Mouse (Mus musculus): ENCODE measurements at regions not wholly inside any gene's neighbourhood (a gene's known extent, or its start where the extent isn't known, plus 50 kb on each side); places are given as distances from the start of the nearest gene placed in this dataset.
"Not testable (repeated sequence)": the region's sequence is repeated elsewhere in the genome, so short reads cannot be mapped to it uniquely, and the experiment has no call there.

DNA sequence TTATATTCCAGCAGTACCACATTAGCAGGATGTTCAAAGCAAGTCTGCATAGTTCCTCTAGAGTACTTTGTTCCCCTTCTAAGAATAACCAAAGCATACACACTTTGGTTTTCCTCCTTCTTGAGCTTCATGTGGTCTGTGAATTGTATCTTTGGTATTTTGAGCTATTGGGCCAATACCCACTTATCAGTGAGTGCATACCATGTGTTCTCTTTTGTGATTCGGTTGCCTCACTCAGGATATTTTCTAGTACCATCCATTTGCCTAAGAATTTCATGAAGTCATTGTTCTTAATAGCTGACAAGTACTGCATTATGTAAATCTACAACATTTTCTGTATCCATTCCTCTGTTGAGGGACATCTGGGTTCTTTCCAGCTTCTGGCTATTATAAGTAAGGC is 535.3 kb upstream of the N6amt1 start:
- TF ChIP-seq CTCF (IDR thresholded peaks at IDR 0.05; ENCODE audit: extremely low read depth, insufficient read depth, insufficient read length, insufficient replicate concordance); POLR2A (IDR thresholded peaks at IDR 0.05; ENCODE audit: low read depth, low read length): not testable (repeated sequence)

All from spleen, adult 2 months (tissue).